Mouse (Mus musculus) lung, adult 2 months (tissue): Measurements from ENCODE around the gene Pdzd7.

Source experiments
- CTCF ChIP-seq: fragments of 200-500 bp; IDR thresholded peaks from 2 replicates; pipeline ENCODE4 v1.5.1; 2011; ENCODE audit warnings: mild to moderate bottlenecking, low read length, control low read depth; ENCODE audit not compliant: insufficient read depth
- POLR2A ChIP-seq: fragments of 200-500 bp; IDR thresholded peaks from 2 replicates; pipeline ENCODE4 v1.6.1; 2011; ENCODE audit warnings: low read depth, mild to moderate bottlenecking, control low read depth, low read length, borderline replicate concordance; ENCODE audit errors: extremely low read depth

DNA sequence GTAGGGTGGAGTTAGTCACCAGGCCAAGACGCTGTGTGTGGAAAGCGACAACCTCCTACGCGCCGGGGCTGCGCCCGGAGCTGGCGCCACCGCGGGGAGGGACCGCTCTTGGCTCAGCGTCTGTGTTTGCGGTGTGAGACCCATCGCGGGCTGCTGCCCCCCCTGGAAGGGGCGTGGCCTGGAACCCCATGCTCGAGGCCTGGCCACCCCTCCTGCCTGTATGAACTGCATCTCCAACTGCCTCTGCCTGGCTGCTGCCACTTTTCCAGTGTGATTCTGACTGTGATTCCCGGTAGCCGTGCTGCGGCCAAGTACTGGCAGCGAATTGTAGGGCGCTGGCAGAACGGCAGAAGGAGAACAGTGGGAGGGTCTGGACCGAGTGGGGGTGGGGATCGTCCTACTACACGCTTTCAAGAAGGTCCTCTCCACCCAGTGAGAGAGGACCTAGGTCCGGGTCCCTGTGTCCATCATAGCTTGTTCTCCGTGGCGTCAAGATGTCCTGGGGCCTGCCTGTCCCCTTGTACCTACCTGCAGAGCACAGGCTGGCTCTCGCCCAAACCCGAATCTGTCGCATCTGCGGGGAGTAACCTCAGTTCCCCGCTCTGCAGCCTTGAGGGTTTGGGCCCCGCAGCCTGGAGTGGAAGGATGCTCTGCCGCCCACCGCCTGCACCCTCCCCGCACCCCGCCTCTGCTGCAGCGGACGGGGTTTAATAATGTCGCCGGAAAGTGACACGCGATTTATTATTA is 34.4 kb upstream of the Pdzd7 start:
- TF ChIP-seq CTCF (no peak), POLR2A (0 out of 2 replicates have a peak, but pooled peaks have one; percentile 21)
